Mouse (Mus musculus) neural tube, embryonic 14.5 days (tissue): ENCODE measurements around the gene Med8. TPM values are rescaled to one million over a fixed set of nuclear protein-coding genes. Genes with fewer than 3 reads are reported as not detected.

ENCODE experiments used
- ATAC-seq: fragments of 200-750 bp; cut with Nextera tagmentation; 2 replicates; pipeline ENCODE4 v1.8.0; 2017; ENCODE audit warnings: low read depth, mild to moderate bottlenecking, moderate TSS enrichment, moderate library complexity
- H3K27ac ChIP-seq: fragments of 300-500 bp; sonication (generic); 2 replicates; pipeline ENCODE4 v1.5.1; 2014; ENCODE audit warnings: low read depth, mild to moderate bottlenecking, control low read depth, low read length, moderate library complexity, mixed read lengths
- H3K27me3 ChIP-seq: fragments of 300-500 bp; sonication (generic); 2 replicates; pipeline ENCODE4 v1.6.1; 2014; ENCODE audit warnings: low read length; ENCODE audit not compliant: control insufficient read depth, insufficient read depth
- H3K36me3 ChIP-seq: fragments of 300-500 bp; sonication (generic); 2 replicates; pipeline ENCODE4 v1.6.1; 2014; ENCODE audit warnings: low read length, mixed read lengths; ENCODE audit not compliant: control insufficient read depth, insufficient read depth
- H3K4me1 ChIP-seq: fragments of 300-500 bp; sonication (generic); 2 replicates; pipeline ENCODE4 v1.6.1; 2014; ENCODE audit warnings: low read length; ENCODE audit not compliant: control insufficient read depth, insufficient read depth
- H3K4me2 ChIP-seq: fragments of 300-500 bp; sonication (generic); 2 replicates; pipeline ENCODE4 v1.6.1; 2014; ENCODE audit warnings: mild to moderate bottlenecking, low read depth, low read length, control low read depth
- H3K4me3 ChIP-seq: fragments of 300-500 bp; sonication (generic); 2 replicates; pipeline ENCODE4 v1.5.1; 2014; ENCODE audit warnings: low read depth, low read length, control low read depth, mixed read lengths
- H3K9ac ChIP-seq: fragments of 300-500 bp; sonication (generic); replicated peaks from 2 replicates; pipeline ENCODE4 v1.6.1; 2014; ENCODE audit warnings: low read depth, mild to moderate bottlenecking, control low read depth, low read length, mixed read lengths
- H3K9me3 ChIP-seq: fragments of 300-500 bp; sonication (generic); 2 replicates; pipeline ENCODE4 v1.6.1; 2016; ENCODE audit warnings: low read length; ENCODE audit not compliant: control insufficient read depth
- WGBS: fragments of 180-500 bp; shearing (Covaris S2); extraction: QIAGEN DNeasy Blood & Tissue Kit; methylation state at CpG from one replicate; pipeline ENCODE4 v1.1.7; 2014; 5-methylcytosine and 5-hydroxymethylcytosine counted together
- polyA plus RNA-seq: library from polyadenylated mRNA; unstranded; fragments of >200 nt; fragmentation: Nextera tagmentation; extraction: Ambion mirVana; gene quantifications from 2 replicates; pipeline ENCODE4 v1.2.1, GENCODE M21; 2014

Med8 gene
- polyA plus RNA-seq, 1 experiment from 2014 or later, result 100 TPM

- Histone ChIP-seq H3K36me3 (peaks cover 5% of the 10 kb centered on the region; the same call in 1 of the 2 replicates), H3K9ac (no peak overlapping the region), H3K27me3 (no peaks in the 10 kb centered on the region), H3K27ac (no peak overlapping the region), H3K9me3 (no peaks in the 10 kb centered on the region), H3K4me2 (no peak overlapping the region), H3K4me3 (no peak overlapping the region), H3K4me1 (peaks cover 12% of the 10 kb centered on the region; the same call in 1 of the 2 replicates)
- WGBS, result 93% methylated on average over 1 of the region's 1 CpGs
- no peak for ATAC-seq
These were observed 16.2 kb downstream of the Med8 start for GRCm38 (mm10) chr4:118425374-118425773.

GRCm38 (mm10) chr4:118427415-118427767, 18.3 kb downstream of the Med8 start:
- peaks cover 12% of the 10 kb centered on the region; the same call in 1 of the 2 replicates for H3K4me1 ChIP-seq
- H3K27me3 ChIP-seq, result no peaks in the 10 kb centered on the region
- peak; percentile 38; the same call in 1 of the 2 replicates for ATAC-seq
- peak overlapping the region; percentile 59 for H3K4me2 ChIP-seq
- peak overlapping the region; percentile 43 for H3K9ac ChIP-seq
- H3K4me3 ChIP-seq, result peak overlapping the region; percentile 38
- peaks cover 4% of the 10 kb centered on the region for H3K36me3 ChIP-seq
- H3K9me3 ChIP-seq, result no peaks in the 10 kb centered on the region
- H3K27ac ChIP-seq, result peak overlapping the region; percentile 65
- whole genome bisulfite sequencing, result 1% methylated on average over 5 of the region's 5 CpGs

DNA sequence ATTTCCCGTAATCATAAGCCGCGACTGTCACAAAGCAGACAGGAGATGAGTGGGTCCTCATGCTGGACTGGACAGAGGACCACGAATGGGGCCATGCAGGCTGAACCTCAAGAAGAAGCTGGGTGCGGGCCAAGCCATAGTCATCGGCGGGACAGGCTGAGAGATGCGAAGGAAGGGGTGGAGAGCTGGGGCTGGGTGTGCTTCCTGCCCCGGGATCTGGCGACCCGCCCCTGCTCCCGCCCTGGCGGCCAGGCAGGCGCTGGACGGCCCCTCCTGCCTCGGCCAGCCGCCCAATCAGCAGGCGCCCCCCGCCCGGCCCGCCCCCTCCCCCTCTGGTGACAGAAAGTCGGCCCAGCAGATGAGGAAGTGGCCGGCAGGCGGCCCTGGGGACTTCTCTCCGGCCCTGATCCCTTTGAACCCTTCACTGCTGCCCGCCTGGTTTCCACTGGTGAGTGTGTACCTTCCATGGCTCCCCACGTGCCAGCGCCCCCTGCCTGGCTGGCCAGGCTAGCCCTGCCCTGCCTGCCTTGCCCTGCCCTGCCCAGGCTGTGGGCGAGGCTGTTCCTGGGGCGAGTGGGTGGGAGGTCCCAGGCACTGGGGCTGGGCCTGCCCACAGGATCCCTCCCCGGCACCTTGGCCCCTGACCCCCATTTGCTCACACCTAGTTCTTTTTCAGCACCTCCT, 18.8 kb downstream of the Med8 start, which contains the start of gene Elovl1:
Elovl1 (plus strand) TSS at position 326 of the 684 bp plus-strand sequence.
- Histone ChIP-seq H3K36me3 (peaks cover 4% of the 10 kb centered on the region), H3K4me1 (peaks cover 12% of the 10 kb centered on the region; the same call in 1 of the 2 replicates), H3K27me3 (no peaks in the 10 kb centered on the region), H3K4me2 (peak within 1 kb of the TSS; percentile 59), H3K4me3 (peak within 1 kb of the TSS; percentile 38), H3K9ac (peak within 1 kb of the TSS; percentile 43), H3K9me3 (no peaks in the 10 kb centered on the region), H3K27ac (peak within 1 kb of the TSS; percentile 65)
- WGBS, result 0% methylated on average over 25 of the region's 31 CpGs
- ATAC-seq, result peak; percentile 93

GRCm38 (mm10) chr4:118428531-118429214, 19.5 kb downstream of the Med8 start:
- Histone ChIP-seq H3K4me3 (peak overlapping the region; percentile 38), H3K36me3 (peaks cover 6% of the 10 kb centered on the region)
- peak; percentile 23; the same call in 1 of the 2 replicates for ATAC-seq

DNA sequence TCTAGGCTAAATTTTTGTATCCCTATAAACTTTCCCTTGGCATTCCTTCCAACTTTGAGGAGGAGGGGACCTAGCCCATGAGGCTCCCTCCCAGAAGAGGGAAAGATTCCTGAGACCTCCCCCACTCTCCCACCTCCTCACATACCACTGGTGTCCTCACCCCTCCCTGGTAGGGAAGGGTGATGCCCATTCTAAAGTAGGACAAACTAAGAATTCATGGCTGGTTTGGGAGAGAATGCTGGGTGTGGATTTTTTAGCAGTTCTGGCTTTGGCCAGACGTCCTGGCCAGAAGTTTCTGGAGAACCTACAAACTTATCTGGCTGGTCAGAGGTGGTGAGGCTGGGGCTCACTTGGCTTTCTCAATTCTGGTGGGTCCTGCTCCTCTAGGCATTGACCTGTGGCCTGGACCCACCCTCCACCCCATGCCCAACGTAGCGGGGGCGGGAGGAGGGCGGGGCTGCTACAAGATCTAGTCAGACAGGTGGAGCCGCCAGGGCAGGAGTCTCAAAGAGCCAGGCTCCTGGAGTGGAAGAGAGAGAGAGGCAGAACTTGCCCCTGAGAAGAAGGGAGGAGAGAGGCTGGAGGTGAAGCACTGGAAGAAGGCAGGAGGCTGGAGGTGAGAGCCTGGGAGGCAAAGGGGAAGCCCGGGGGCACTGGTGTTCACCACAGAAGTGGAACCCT, 20.2 kb downstream of the Med8 start:
- no peak overlapping the region for H3K9ac ChIP-seq
- H3K36me3 ChIP-seq, result peaks cover 11% of the 10 kb centered on the region
- peaks cover 12% of the 10 kb centered on the region; the same call in 1 of the 2 replicates for H3K4me1 ChIP-seq
- H3K27ac ChIP-seq, result no peak overlapping the region
- no peaks in the 10 kb centered on the region for H3K9me3 ChIP-seq
- no peak overlapping the region for H3K4me3 ChIP-seq
- no peak for ATAC-seq
- H3K27me3 ChIP-seq, result no peaks in the 10 kb centered on the region
- WGBS, result 70% methylated on average over 7 of the region's 7 CpGs
- H3K4me2 ChIP-seq, result peak overlapping the region; percentile 59; the same call in 1 of the 2 replicates

More at GRCm38 (mm10) chr4:118428531-118429214, 19.5 kb downstream of the Med8 start:
- H3K9me3 ChIP-seq, result no peaks in the 10 kb centered on the region
- no peaks in the 10 kb centered on the region for H3K27me3 ChIP-seq
- H3K4me1 ChIP-seq, result peaks cover 12% of the 10 kb centered on the region; the same call in 1 of the 2 replicates
- H3K4me2 ChIP-seq, result peak overlapping the region; percentile 59
- peak overlapping the region; percentile 43 for H3K9ac ChIP-seq
- WGBS, result 50% methylated on average over 15 of the region's 15 CpGs
- H3K27ac ChIP-seq, result peak overlapping the region; percentile 17; the same call in 1 of the 2 replicates

GRCm38 (mm10) chr4:118432332-118432731, 23.2 kb downstream of the Med8 start:
- Histone ChIP-seq H3K27me3 (no peaks in the 10 kb centered on the region), H3K9me3 (no peaks in the 10 kb centered on the region), H3K36me3 (peaks cover 11% of the 10 kb centered on the region), H3K9ac (no peak overlapping the region), H3K27ac (no peak overlapping the region), H3K4me2 (no peak overlapping the region), H3K4me3 (no peak overlapping the region), H3K4me1 (peaks cover 7% of the 10 kb centered on the region; the same call in 1 of the 2 replicates)
- ATAC-seq, result no peak
- 76% methylated on average over 8 of the region's 8 CpGs for WGBS

DNA sequence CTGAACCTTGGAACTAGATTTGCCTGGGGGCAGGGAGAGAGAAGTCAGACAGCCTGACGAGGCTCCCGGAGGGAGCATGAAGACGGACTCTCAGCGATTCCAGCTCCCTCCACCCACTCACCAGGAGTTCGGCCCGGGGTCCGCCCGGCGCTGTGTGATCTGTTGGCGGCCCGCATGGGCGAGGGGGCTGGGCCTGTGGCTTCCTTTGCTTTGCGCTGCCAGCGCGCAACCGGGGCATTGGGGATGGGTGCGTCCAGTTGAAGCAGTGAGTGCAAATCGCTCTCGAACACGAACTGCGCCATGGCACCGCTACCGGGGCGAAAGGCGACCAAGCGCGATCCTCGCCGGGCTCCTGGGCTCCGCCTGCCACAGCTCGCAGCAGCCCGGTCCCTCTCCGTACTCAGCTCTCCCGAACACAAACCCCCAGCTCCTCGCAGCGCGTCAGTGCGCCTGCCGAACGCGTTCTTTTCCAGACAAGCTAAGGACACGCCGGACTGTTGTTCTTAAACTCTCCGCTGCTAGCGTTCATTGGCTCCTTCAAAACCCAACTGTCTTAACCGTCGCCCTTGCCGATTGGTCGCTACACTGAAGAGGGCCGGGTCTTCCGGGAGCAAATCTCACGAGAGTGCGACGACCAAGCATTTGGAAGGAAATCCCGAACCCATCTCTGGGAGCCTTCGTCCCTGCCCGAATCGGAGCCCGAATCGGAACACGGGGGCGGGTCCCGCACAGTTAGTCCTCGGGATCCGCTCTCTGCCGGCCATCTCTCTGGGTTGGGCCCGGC, 27.9 kb downstream of the Med8 start, which contains the start of gene Cdc20:
Cdc20 (minus strand) TSS at position 533 of the 784 bp plus-strand sequence.
- H3K27me3 ChIP-seq, result no peaks in the 10 kb centered on the region
- under 1% methylated on average over 67 of the region's 67 CpGs for WGBS
- H3K36me3 ChIP-seq, result peaks cover 9% of the 10 kb centered on the region
- peak; percentile 97 for ATAC-seq
- H3K4me2 ChIP-seq, result peak within 1 kb of the TSS; percentile 98
- peaks cover 6% of the 10 kb centered on the region; the same call in 1 of the 2 replicates for H3K4me1 ChIP-seq
- peak within 1 kb of the TSS; percentile 80 for H3K27ac ChIP-seq
- H3K9ac ChIP-seq, result peak within 1 kb of the TSS; percentile 53
- no peaks in the 10 kb centered on the region for H3K9me3 ChIP-seq
- H3K4me3 ChIP-seq, result peak within 1 kb of the TSS; percentile 41

DNA sequence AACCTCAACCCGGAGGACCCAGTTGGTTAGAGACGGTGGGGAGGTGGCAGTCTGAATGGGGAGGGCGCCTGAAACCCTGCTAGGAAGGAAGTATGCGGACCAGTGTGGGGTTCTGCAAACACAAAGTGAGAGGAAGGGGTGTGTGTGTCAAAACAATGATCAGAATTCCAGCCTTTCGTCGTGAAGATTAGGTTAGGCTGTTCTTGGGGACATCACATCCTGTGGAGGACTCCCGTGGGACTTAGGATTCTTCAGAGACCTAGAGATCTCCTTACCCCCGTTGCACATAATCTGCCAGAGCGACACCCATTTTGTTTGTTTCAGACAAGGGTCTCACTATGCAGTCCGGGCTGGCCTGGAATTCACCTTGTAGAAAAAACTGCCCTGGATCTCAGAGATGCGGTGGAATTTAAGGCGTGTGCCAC, 28.7 kb downstream of the Med8 start:
- Histone ChIP-seq H3K4me2 (peak overlapping the region; percentile 98), H3K4me1 (peaks cover 6% of the 10 kb centered on the region; the same call in 1 of the 2 replicates), H3K9me3 (no peaks in the 10 kb centered on the region), H3K9ac (peak overlapping the region; percentile 53), H3K4me3 (peak overlapping the region; percentile 41), H3K36me3 (peaks cover 7% of the 10 kb centered on the region; the same call in 1 of the 2 replicates), H3K27me3 (no peaks in the 10 kb centered on the region), H3K27ac (peak overlapping the region; percentile 80)
- 8% methylated on average over 11 of the region's 12 CpGs for WGBS
- ATAC-seq, result peak; percentile 22; the same call in 1 of the 2 replicates
